Mouse (Mus musculus) cerebellum, adult 9-11 months (tissue): ENCODE measurements around the gene Cachd1.

Experiments
- DNase-seq: peaks from one replicate; pipeline ENCODE4 v3.0.0; 2022

The Cachd1 gene

DNA sequence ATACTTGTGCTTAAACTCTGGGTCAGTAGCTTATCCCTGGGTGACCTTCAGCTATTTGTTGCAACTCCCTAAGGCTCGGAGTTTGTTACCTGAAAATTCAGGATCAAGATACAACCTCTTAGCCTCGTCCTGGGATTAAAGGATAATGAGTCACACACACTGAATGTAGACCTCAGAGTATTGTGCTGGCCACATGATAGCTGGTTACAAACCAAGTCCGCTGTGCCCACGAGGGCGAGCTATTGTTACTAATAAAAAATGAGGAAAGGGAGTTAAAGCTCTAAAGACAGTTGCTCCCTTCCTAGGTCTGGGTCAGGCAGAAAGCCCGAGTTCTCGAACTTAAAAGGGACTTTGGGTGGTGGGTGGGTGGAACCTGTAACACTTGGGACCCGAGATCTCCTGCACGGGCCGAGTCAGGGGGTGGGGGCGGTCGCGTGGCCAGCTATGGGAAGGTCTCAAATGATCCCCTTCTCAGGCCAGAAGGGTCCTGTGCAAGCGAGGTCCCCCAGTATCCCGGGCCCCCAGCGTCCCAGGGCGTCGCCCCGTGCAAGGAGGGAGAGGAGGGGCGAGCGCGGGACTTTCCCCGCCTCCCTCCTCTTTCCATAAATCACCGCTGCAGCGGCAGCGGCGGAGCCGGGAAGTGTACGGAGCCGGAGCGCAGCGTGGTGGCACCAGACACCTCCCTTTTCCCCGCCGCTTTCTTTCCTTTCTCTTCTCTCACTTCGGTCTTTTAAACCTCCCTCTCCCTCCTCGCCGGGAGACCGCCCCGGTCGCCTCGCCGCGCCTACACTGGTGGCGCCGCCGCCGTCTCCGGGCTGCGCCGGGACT is at the start of gene Cachd1:
Gene Cachd1 (plus strand): TSS at position 633 of the 828 bp plus-strand sequence.
- DNase-seq = peak; percentile 16

DNA sequence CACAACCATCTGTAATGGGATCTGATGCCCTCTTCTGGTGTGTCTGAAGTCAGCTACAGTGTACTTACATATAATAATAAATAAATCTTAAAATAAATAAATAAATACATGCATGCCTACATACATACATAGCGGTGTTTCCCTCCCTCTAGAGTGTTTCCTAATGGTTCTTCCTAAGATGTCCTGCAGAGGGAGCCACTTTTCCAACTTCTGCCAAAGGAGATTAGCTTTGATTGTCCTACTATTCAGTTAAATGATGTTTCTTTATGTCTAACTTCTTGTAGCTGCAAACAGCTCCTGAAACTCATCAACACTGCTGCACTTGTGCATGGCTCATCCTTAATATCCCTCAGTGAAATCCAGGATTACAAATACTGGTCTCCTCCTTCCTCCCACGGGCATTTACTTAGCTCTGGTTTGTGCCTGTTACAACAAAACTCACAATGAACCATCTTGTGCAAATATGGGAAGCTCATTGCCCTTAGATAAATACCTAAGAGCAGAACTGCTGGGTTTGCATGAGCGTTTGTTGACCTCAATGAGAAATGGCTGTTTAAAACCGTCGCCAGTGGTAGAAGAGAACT is 47.5 kb upstream of the Cachd1 start:
- DNase-seq = no peak

DNA sequence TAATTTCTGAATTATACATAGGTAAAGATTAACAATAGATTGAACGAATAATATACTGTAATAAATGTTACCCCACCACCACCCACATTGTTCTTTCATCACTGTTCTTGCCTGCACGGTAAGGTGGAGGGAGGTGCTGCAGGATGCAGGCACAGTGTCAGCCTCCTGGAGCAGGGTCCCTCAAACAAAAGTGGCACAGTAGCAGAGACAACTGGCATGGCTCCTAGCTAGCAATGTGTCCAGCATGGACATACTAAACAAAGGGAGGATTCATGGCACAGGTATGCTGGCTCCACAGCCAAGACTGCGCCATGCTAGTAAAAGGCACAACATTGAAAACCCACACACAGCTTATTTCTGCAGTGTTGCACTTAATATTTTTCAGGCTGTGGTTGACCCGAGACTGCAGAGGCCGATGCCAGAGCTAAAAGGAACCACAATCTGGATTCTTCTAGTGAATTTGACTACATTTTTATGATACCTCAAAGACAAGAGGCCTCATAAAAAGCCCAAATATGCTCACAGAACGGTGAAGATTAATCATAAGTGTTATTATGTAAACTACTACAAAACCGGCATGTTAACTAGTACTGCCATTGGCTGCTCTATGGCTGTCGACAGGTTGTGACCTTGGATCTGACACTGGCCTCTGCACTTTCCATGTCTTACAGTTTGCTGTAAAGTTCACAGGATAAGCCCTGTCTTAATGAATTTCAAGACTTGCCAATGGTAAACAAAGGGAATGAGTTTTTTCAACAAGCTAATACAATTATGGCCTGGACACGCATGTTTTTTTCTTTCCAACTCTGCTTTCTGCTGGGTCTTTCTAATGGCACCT is 41.2 kb upstream of the Cachd1 start:
- no peak for DNase-seq

DNA sequence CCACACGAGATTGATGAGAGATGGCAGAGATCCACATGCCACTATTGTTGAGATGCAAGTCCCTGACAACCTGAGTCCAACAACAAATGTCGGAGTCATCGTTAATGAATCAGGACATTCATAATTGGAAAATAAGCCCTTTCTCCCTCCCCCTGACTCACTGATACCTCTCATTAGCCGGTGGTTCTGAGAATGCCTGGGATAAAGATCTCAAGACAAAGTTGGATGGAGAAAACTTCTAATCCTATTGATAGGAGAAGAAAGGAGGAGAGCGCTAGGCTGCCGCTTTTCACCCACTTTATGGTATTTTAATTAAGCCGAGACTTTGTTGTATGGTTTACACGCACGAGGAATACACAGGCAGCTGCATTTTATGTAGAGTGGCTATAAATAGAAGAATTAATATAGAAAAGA is 40.5 kb upstream of the Cachd1 start:
- no peak for DNase-seq

DNA sequence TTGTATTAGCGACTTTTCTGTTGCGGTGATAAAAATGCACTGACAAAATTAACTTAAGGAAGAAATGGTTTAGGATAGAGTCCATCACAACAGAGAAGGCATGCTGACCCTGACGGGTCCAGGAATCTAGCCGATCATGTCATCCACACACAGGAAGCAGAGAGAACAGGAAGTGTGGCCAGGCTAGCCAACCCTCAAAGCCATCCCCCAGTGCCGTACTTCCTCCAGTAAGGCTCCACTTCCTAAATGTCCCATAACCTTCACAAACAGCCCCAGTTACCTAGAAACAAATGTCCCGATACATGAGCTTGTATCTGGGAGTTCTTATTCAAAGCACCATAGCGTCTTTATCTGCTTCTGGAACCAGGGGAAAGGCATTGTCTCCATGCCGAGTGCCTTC is 32.9 kb upstream of the Cachd1 start:
- no peak for DNase-seq

DNA sequence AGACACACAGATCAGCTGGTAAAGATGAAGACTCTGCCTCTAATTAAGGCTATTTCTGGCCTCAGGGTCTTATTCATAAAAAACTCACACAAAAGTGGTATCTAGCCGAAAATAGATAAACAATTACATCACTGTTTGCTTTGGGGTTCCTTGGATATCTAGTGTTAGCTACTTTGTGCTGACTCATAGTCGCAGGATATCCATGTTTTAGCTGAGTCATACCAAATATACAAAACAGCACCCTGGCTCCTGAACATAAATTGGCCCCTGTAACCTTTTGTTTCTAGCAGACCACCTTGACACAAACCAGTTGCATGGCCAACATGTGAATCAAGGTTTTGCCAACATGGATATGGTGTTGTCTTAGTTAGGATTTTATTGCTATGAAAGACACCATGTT is 24.2 kb upstream of the Cachd1 start:
- no peak for DNase-seq

DNA sequence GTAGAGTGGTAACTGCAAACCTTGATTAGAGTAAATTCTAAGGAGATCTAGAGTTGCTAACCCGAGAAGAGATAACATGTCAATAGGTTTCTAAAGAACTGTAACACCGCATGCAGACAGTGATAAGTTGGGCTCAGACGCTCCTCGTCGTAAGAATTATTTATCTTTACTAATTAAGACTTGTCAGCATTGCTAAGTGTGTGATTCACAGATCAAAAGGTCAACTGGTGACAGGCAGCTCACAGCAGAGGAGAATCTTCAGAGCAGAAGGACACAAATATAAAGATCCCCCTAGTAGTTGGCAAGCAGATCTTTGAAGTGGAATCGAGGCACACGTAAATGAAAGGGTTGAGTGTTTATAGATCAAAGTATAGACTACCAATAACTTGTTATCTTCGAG is 20.8 kb upstream of the Cachd1 start:
- no peak for DNase-seq

DNA sequence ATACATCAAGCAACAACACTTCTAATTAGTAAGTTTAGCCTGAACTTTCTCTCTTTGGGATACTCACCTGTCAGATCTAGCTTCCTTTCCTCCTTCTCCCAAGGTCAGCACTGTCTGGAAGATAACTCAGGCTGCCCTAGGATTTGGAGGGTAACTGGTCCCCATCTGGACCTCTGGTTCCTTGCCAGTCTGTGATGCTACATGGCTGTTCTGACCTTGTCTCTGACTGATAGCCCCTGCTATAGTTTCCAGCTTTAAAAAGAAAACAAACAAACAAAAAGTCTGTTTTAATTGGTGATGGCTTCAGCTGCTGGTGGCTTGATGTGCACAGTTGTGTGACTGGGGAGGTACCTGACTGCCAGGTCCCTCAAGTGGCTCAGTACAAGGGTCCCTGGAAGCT is 20.0 kb upstream of the Cachd1 start:
- DNase-seq = no peak

DNA sequence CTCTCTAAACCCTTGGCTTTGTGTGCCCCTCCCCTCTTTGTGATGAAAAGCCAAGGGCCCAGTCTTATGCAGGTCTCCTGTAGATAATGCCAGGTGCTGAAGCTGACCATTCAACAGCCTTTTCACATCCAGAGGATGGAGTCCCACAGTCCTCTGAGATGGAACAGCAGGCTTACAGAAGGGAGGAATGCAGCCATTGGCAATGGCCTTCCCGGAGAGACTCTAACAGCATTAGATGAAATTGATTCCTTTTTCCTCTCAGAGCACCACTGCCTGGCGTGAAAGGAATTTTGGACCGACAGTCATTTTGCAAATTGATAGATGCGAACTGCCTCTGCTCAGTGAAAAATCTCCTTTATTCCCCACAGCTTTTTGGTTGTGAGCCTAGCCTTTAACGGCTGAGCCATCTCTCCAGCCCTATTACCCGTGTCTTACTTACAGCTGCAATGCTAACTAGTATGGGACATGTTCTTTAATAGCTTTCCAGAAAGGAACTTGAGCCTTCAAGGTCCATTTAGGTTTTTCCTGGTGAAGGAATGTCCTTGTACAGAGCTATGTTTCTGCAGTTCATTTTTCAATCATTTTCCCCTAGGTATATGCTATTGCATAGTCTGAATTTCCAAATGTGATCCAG is 18.1 kb upstream of the Cachd1 start:
- DNase-seq = no peak

DNA sequence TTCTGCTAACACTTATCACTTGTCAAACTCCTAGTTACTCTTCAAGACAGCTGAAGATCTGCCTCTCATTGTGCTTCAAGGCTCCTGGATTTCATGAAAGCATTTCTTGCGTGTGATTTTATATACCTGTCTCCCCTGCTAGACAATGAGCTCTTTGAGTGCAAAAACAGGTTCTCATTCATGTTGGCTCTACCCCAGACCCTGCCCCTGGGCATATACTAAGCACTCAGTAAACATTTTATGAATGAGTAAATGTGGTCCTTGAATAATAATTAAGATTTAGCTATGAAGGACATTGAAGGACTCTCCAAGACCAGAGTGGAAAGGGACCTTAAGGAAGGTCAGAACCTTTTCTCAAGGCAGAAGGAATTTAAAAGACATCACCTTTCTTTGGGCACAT is 16.9 kb upstream of the Cachd1 start:
- no peak for DNase-seq

DNA sequence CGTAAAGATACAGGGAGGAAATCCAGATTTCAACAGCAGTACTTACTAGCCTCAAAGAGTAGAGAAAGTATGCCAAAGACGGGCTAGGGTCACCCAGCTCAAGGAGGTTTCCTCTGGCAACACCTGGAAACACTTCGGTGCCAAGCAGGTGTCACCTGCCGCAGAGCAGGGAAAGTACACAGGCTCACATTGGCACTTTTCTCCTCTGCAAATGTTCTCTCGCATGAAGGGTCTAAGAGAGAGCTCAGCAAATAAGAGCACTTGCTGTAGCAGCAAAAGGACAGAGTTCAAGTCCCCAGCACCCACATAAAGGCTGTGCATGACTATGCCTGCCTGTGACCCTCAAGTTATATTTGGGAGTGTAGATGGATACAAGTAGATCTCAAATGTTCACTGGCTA is 16.1 kb upstream of the Cachd1 start:
- no peak for DNase-seq

DNA sequence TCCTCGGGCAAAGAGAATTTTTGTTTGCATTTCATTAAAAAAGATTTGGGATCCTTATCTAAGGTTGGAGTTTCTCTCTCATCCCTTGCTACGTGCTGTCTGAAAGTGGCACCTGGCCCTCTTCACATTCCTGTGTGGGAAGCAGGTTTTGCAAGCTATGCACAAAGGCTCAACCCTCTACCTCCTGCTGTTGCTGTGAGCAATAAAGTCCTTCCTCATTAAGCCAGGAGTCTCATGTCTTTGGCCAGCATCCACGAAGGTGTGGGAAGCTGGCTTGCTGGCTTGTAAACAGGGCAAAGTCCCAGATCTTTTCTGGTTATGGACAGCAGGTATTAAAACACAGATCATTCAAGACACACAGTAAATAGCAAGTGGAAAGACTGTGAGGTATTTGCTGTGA is 7.9 kb upstream of the Cachd1 start:
- DNase-seq = no peak

DNA sequence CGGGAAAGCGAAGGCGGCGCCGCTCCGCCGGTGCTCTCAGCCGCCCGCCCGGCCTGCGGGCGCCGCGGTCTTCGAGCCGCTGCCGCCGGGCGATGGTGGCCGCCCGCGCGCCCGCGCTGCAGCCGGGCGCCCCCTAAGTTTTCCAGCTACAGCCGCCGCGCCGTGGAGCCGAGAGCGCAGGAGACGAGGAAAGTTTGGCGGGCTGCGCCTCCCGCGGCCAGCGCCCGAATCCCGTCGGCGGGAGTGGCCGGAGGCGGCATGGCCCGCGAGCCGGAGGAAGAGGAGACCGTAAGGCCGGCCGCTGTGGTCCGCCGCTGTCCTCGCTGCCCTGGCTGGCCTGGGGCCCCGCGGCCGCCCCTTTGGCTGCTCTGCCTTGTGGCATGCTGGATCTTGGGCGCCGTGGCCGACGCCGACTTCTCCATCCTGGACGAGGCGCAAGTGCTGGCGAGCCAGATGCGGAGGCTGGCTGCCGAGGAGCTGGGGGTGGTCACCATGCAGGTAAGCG is 448 bp downstream of the Cachd1 start:
- no peak for DNase-seq

DNA sequence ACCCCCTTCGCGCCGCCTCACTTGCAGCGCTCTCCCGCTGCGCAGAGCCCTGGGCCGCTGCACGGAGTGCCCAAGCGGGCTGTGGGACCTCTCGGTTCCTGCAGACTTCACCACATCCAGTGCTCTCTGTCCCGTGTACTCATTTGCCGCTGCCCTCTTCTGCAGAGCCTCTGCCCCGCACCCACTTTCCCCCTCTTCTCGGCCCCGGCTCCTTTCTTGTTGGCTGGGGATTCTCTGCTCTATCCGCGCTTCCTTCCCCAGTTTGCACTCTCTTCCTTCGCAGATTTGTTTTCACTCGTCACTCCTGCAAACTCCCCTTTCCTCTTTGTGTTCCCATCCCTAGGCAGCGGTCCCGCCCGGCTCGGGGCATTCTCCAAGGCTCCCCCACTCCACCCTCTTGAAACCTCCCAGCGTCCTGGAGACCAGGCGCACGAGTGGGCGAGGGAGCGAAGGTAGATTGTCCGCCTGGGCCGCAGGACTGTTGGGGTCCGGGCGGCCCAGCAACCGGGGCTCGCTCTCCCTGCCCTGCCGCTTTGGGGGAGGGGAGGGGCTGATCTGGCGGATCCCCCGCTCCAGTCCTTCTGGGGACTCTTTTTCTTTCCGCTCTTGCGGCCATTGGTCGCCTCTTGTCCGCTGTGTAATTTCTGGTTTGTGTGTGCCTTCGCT is 1.0 kb downstream of the Cachd1 start:
- no peak for DNase-seq

DNA sequence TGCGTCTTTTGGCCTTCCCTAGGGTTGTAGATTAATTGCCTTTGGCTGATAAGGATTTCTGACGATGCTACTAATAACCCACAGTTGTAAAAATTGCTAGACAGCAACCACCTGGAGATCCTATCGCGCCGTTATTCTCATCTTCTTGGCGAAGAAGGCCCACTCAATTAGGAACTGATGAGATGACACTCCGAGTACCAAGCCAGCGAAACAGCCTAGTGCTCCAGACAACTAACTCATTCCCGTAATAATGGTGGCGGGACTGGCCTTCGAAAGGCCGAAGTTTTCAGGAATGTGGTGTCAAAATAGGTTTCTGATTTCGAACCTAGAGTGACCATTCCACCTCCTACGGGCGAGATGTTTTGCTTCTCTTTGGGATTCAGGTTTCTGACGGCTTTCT is 1.6 kb downstream of the Cachd1 start:
- no peak for DNase-seq

DNA sequence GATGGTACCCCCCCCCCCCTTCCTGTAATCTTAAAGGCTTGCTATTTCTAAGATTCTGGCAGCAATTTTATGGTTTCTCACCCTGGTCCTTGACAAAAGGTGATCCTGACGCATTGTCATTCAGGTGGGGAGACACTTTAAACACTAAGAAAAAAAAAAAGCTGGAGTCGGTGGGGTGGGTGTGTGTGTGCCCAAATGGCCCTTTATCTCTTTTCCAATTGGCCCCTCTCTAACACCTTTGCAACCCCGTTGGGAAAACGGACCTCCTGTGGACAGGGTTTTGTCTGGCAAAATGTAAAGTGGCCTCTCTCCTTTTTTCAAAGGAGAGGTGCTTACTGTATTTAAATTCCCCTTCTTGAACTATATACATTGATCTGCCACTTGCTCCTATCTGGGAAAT is 2.5 kb downstream of the Cachd1 start:
- DNase-seq = no peak

DNA sequence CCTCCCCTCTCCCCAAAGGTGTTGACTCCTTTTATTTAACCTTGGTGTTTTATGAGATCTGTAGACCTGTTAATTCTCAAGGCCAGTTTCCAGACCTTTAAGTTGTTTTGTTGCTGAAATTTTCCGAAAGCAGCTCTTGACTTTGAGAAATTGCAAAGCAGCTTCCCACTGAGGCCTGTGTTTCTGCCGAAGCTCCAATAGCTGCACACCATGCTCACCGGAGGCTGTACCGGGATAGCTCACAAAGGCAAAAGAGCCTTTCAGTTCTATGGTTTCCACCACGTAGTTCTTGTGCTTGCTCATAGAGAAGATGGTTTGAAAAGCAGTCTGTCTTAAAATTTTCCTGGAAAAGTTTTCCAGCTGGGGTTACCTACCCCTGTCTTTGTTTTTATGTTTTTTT is 3.2 kb downstream of the Cachd1 start:
- no peak for DNase-seq

DNA sequence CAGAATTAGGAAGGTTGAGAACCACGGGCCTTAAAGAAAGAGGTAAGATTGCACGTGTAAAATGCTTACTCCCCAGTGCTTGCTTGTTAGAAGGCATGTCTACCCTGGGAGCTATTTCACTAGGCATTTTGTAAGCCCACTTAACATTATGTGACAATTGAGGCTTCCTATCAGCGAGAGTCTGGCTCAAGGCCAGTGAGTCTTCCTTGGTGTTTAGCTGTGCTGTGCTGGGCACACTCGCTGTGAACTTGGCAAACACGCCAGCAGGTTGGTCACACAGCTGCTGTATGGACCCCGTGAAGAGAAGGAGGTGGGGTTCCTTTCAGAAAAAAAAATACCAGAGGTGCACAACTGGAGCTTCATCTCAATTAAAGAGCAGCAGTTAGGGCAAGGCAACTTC is 4.4 kb downstream of the Cachd1 start:
- no peak for DNase-seq

DNA sequence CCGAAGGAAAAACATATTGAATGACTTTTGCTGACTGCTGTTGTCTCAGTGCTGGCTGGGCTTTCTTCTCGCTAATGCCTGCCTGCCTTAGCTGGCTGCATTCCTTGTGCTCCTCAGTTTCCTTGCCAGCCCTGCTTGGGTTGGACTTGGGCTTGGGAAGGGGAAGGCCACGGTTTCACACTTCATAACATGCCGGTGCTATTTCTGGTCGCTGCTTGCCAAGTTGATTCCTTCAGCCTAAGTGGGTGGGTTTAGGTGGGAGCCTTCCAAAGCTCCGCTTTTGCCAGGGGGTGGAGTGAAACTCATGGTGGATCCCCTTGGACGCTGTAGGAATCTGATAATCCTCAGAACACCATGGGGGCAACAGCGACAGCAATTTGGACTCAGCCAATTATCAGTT is 5.9 kb downstream of the Cachd1 start:
- no peak for DNase-seq

DNA sequence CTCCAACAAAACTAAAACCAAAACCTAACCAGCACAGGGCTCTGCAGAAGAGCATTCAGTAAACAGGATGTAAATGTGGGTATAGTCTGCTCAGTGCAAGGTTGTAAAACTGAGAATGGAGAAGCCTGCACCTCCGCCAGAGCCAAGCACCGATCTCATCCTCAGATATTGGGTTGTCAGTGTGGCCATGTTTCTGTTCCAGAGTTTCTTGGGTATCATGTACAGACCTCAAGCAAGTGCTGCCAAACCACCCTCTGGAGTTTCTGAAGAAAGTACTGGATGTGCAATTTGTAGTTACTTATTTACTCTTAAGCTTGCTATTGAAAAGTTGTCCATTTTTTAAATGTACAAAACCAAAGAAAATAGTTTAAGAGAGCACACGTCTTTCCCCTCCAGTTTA is 6.4 kb downstream of the Cachd1 start:
- DNase-seq = no peak

DNA sequence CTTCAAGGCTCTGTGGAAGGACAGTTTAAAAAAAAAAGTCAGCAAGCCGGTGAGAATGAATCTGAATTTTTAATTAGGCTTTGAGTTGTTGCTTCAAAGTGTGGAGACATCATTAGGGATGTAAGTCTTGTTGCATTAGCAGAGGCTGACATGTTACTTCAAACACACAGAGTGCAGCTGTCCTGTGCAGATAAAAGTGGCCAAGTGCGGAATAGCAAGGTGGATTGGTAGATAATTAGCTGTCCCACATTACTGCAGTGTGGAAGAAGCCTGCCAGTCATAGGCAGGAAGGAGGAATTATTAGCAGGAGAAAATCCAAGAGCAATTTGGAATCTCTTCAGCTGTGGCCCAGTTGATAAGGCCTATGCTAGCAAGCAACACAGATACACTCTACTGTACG is 10.7 kb downstream of the Cachd1 start:
- DNase-seq = no peak

DNA sequence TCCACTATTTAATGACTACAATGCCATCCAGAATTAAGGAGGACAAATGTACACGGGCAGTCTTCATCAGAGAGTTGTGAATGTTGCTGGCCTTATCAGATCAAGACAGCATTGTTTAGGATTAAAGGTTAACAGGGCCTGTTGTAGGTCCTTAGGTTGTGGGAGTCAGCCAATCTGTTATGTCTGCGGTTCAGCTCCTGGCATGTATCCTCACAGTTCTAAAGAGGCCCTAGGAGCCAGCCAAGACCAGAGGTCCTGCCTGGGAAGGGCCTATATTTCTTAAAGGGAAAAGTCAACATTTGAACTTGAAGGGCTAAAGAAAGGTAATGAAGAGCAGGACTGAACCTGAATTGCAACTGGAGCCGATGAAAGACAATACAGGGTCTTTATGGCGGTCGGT is 13.7 kb downstream of the Cachd1 start:
- no peak for DNase-seq

DNA sequence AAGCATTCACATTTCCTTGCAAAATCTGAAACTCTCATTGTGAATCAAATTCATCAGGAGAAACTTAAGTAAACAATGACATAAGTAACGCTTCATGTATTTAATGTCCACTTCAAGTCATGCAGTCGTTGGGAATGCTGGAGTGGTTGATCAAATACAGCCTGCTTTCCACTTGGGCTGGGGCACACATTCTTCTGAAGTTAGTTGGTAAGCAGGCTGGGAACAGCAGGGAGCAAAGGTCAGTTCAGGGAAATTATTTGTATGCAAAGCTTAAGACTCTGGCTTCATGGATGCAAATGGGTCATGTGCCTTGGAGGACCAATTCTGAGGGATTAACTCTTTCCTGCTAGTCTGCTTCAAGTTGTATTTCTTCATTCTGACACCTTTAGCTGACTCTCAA is 16.7 kb downstream of the Cachd1 start:
- no peak for DNase-seq
